Comparison of ENCODE assay signal across 12 mouse cellular contexts in the genomic region with DNA sequence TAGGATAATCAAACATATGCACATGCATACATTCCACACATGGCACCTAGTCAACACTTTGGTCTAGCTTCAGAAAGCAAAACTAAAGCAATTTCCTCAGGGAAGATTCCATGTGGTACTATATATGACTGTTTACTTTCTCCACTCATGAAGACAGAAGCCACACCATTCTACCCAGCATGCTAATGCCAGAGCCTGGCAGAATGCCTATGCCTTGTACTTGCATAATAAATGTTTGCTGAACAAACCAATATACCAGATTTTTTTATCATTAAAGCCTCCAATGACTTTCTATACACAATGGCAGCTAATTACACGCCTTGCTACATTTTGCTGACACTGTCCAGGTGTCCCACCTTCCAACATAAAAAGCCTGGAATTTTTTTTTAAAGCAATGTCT. TPM values are rescaled to one million over a fixed set of nuclear protein-coding genes. Genes with fewer than 3 reads are reported as not detected.
DNase-seq lines count a peak whose midpoint lies in the region; ATAC-seq and TF ChIP-seq lines count a peak whose summit lies in the region.
"Had no signal": no experiment of that assay in that cellular context is flagged by ENCODE, and none has a peak within 500 bp of the region (broad histone marks: within the 10 kb centered on the region; RNA-seq: fewer than 3 reads in every experiment).

No protein-coding gene starts in this region.

- DNase-seq in forebrain, embryonic 10.5 days (ENCODE audit: extremely low spot score, low spot score): no peak
- DNase-seq in forebrain, postnatal 0 days: no peak
- DNase-seq in forebrain, embryonic 11.5 days (ENCODE audit: low spot score): no peak
- DNase-seq in testis, postnatal 14 days (ENCODE audit: low spot score): no peak
- DNase-seq in spleen, adult 18-20 months: no peak
- DNase-seq: adrenal gland, adult 8-10 months; retina, postnatal 1 day had no signal

- 74% methylated on average over 1 of the region's 1 CpGs for WGBS in forebrain, embryonic 10.5 days
- WGBS in forebrain, postnatal 0 days: 42% methylated on average over 1 of the region's 1 CpGs
- 91% methylated on average over 1 of the region's 1 CpGs for WGBS in forebrain, embryonic 11.5 days
- 64% methylated on average over 1 of the region's 1 CpGs for WGBS in stomach, embryonic 14.5 days

- peaks cover 11% of the 10 kb centered on the region; the same call in 1 of the 2 replicates for H3K4me1 ChIP-seq in forebrain, embryonic 10.5 days
- peaks cover 5% of the 10 kb centered on the region; the same call in 1 of the 2 replicates for H3K4me1 ChIP-seq in forebrain, postnatal 0 days (ENCODE audit: insufficient read depth)
- peaks cover 22% of the 10 kb centered on the region for H3K4me1 ChIP-seq in megakaryocyte, embryonic 14.5 days
- H3K4me1 ChIP-seq in forebrain, embryonic 11.5 days (replicated peaks; ENCODE audit: control insufficient read depth, insufficient read depth, low read length): no peaks in the 10 kb centered on the region
- H3K4me1 ChIP-seq in stomach, embryonic 14.5 days (ENCODE audit: control insufficient read depth, insufficient read depth, low read length): no peaks in the 10 kb centered on the region

- peak overlapping the region; percentile 61 for H3K4me3 ChIP-seq in forebrain, embryonic 10.5 days
- H3K4me3 ChIP-seq in forebrain, postnatal 0 days (ENCODE audit: low read depth, low read length): no peak overlapping the region; the same call in 1 of the 2 replicates
- H3K4me3 ChIP-seq in megakaryocyte, embryonic 14.5 days (replicated peaks): peak overlapping the region; percentile 84
- H3K4me3 ChIP-seq in forebrain, embryonic 11.5 days (ENCODE audit: low read depth, low read length): no peak overlapping the region
- H3K4me3 ChIP-seq in stomach, embryonic 14.5 days (ENCODE audit: low read depth, low read length): no peak overlapping the region

- H3K4me2 ChIP-seq in forebrain, postnatal 0 days (ENCODE audit: low read depth): no peak overlapping the region
- H3K4me2 ChIP-seq in forebrain, embryonic 11.5 days (ENCODE audit: low read depth, low read length, severe bottlenecking): peak overlapping the region; percentile 46; the same call in 1 of the 2 replicates
- H3K4me2 ChIP-seq in stomach, embryonic 14.5 days (replicated peaks; ENCODE audit: low read depth, low read length): 0 out of 2 replicates have a peak overlapping the region, but pooled peaks have one; percentile 36

- H3K27me3 ChIP-seq in forebrain, embryonic 10.5 days (ENCODE audit: poor library complexity, severe bottlenecking): peaks cover 5% of the 10 kb centered on the region; the same call in 1 of the 2 replicates
- no peaks in the 10 kb centered on the region for H3K27me3 ChIP-seq in forebrain, postnatal 0 days (ENCODE audit: insufficient read depth, low read length)
- peaks cover 4% of the 10 kb centered on the region for H3K27me3 ChIP-seq in megakaryocyte, embryonic 14.5 days (replicated peaks)
- H3K27me3 ChIP-seq in forebrain, embryonic 11.5 days (ENCODE audit: control insufficient read depth, insufficient read depth, low read length): no peaks in the 10 kb centered on the region
- no peaks in the 10 kb centered on the region for H3K27me3 ChIP-seq in stomach, embryonic 14.5 days (ENCODE audit: control insufficient read depth, insufficient read depth, low read length)

- no peak for ATAC-seq in forebrain, postnatal 0 days
- ATAC-seq in megakaryocyte, adult 5-6 weeks (ENCODE audit: poor library complexity, severe bottlenecking): no peak
- no peak for ATAC-seq in forebrain, embryonic 11.5 days (replicated peaks; ENCODE audit: low FRiP score)
- no peak for ATAC-seq in stomach, embryonic 14.5 days (ENCODE audit: insufficient number of reproducible peaks, insufficient read depth, low FRiP score, low read depth)
- ATAC-seq: CD4-positive, CD25-positive, alpha-beta regulatory T cell, adult 4 months; hindbrain, embryonic 16.5 days had no signal

- no peak overlapping the region for H3K9ac ChIP-seq in forebrain, postnatal 0 days
- H3K9ac ChIP-seq in forebrain, embryonic 11.5 days (ENCODE audit: low read length): no peak overlapping the region
- H3K9ac ChIP-seq in stomach, embryonic 14.5 days (replicated peaks; ENCODE audit: low read depth, low read length): no peak overlapping the region

- TF ChIP-seq CTCF in forebrain, postnatal 0 days (IDR thresholded peaks at IDR 0.05; ENCODE audit: low read depth): no peak

- no peaks in the 10 kb centered on the region for H3K9me3 ChIP-seq in forebrain, embryonic 10.5 days
- no peaks in the 10 kb centered on the region for H3K9me3 ChIP-seq in forebrain, postnatal 0 days (ENCODE audit: low read length)
- H3K9me3 ChIP-seq in megakaryocyte, embryonic 14.5 days: peaks cover 4% of the 10 kb centered on the region; the same call in 1 of the 2 replicates
- H3K9me3 ChIP-seq in forebrain, embryonic 11.5 days (ENCODE audit: control insufficient read depth, low read length): no peaks in the 10 kb centered on the region
- no peaks in the 10 kb centered on the region for H3K9me3 ChIP-seq in stomach, embryonic 14.5 days (ENCODE audit: control insufficient read depth, low read depth, low read length)

- no peak overlapping the region for H3K27ac ChIP-seq in forebrain, embryonic 10.5 days
- H3K27ac ChIP-seq in forebrain, postnatal 0 days (ENCODE audit: low read depth, low read length): no peak overlapping the region
- H3K27ac ChIP-seq in forebrain, embryonic 11.5 days (ENCODE audit: low read depth, low read length): no peak overlapping the region
- H3K27ac ChIP-seq in stomach, embryonic 14.5 days (ENCODE audit: low read length): no peak overlapping the region

- peaks cover 15% of the 10 kb centered on the region for H3K36me3 ChIP-seq in forebrain, embryonic 10.5 days (replicated peaks)
- no peaks in the 10 kb centered on the region; the same call in 1 of the 2 replicates for H3K36me3 ChIP-seq in forebrain, postnatal 0 days (ENCODE audit: insufficient read depth)
- H3K36me3 ChIP-seq in megakaryocyte, embryonic 14.5 days (replicated peaks; ENCODE audit: low read length): peaks cover 8% of the 10 kb centered on the region
- no peaks in the 10 kb centered on the region; the same call in 1 of the 2 replicates for H3K36me3 ChIP-seq in forebrain, embryonic 11.5 days (ENCODE audit: control insufficient read depth, insufficient read depth, low read length)
- H3K36me3 ChIP-seq in stomach, embryonic 14.5 days (ENCODE audit: control insufficient read depth, insufficient read depth, low read length): no peaks in the 10 kb centered on the region

RNA-seq across cellular contexts. Expression of gene Pola1, which starts 1.7 kb away (rescaled TPM):
- polyA plus RNA-seq in forebrain, embryonic 10.5 days (2016; fragmentation: Nextera tagmentation; extraction: Ambion mirVana): 28.4 and 30.7 TPM in 2 replicates
- 9.6 and 16.2 TPM in 2 replicates for total RNA-seq in forebrain, postnatal 0 days (2014; rRNA removed)
- 1.9 and 2.5 TPM in 2 replicates for polyA plus RNA-seq in forebrain, postnatal 0 days (2015; fragmentation: Nextera tagmentation; extraction: Ambion mirVana)
- polyA plus RNA-seq in megakaryocyte, embryonic 14.5 days (2012; ENCODE audit: insufficient read depth, low replicate concordance): 1.1 and 2.2 TPM in 2 replicates
- total RNA-seq in megakaryocyte, adult 5-6 weeks (2015): 33.6 and 36.6 TPM in 2 replicates
- total RNA-seq in megakaryocyte, adult 5-6 weeks (2017): 72.6 and 73.1 TPM in 2 replicates
- 23.6 and 28.4 TPM in 2 replicates for polyA plus RNA-seq in forebrain, embryonic 11.5 days (2014; fragmentation: Nextera tagmentation; extraction: Ambion mirVana)
- 21.3 and 22.7 TPM in 2 replicates for polyA plus RNA-seq in stomach, embryonic 14.5 days (2014; fragmentation: Nextera tagmentation; extraction: Ambion mirVana)

RNA-seq across cellular contexts. Expression of gene Pcyt1b, which starts 24.4 kb away (rescaled TPM):
- polyA plus RNA-seq in forebrain, embryonic 10.5 days (2016; fragmentation: Nextera tagmentation; extraction: Ambion mirVana): 3.1 and 4.1 TPM in 2 replicates
- total RNA-seq in forebrain, postnatal 0 days (2014; rRNA removed): 26.3 and 30.7 TPM in 2 replicates
- 12.5 and 21.7 TPM in 2 replicates for polyA plus RNA-seq in forebrain, postnatal 0 days (2015; fragmentation: Nextera tagmentation; extraction: Ambion mirVana)
- polyA plus RNA-seq in megakaryocyte, embryonic 14.5 days (2012; ENCODE audit: insufficient read depth, low replicate concordance): 8.9 and 14.8 TPM in 2 replicates
- 0.13 and 0.62 TPM in 2 replicates for total RNA-seq in megakaryocyte, adult 5-6 weeks (2015)
- total RNA-seq in megakaryocyte, adult 5-6 weeks (2017): 0.37 and 0.51 TPM in 2 replicates
- 6.9 and 8.3 TPM in 2 replicates for polyA plus RNA-seq in forebrain, embryonic 11.5 days (2014; fragmentation: Nextera tagmentation; extraction: Ambion mirVana)
- 2.7 and 2.8 TPM in 2 replicates for polyA plus RNA-seq in stomach, embryonic 14.5 days (2014; fragmentation: Nextera tagmentation; extraction: Ambion mirVana)

Comparison
In these comparisons a context has a peak if more than half of its experiments do, and no peak if none do; other contexts are left out.
1. H3K4me3 ChIP-seq: peak in forebrain, embryonic 10.5 days (single experiment) and megakaryocyte, embryonic 14.5 days (single experiment); none in forebrain, postnatal 0 days (single experiment), forebrain, embryonic 11.5 days (single experiment) and stomach, embryonic 14.5 days (single experiment).